Mouse (Mus musculus): ENCODE data around the gene Olfr830.
"Not testable (repeated sequence)": the region's sequence is repeated elsewhere in the genome, so short reads cannot be mapped to it uniquely, and the experiment has no call there.

The Olfr830 gene

GRCm38 (mm10) chr9:18874393-18874792 is at the start of gene Olfr830:
Gene Olfr830 (plus strand): TSS chr9:18874693.
- DNase-seq (ENCODE audit: low read depth): no peak

GRCm38 (mm10) chr9:18854633-18855032 is 19.9 kb upstream of the Olfr830 start, which contains the start of gene Olfr829:
Gene Olfr829 (plus strand): TSS chr9:18854933.
- DNase-seq (ENCODE audit: low read depth): no peak

DNA sequence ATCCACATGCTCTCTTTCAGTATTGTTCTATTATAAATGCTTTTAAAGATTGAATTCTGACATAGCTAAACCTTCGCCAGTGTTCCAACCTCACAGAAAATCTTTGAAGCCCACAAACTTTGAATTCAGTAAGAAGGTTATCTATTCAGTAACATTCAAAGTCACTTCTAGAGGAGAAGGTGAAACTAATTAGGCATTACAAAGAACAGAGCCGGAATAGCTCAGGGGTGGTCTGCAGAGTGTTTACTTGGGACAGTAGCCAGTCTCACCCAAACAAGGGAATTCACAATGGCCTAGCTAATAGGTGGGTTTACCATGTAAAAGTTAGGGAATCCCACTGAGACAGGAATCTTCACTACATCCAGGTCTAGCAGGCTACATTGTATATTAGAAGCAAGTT is 33.2 kb downstream of the Olfr830 start:
- DNase-seq (ENCODE audit: low read depth): not testable (repeated sequence)

DNA sequence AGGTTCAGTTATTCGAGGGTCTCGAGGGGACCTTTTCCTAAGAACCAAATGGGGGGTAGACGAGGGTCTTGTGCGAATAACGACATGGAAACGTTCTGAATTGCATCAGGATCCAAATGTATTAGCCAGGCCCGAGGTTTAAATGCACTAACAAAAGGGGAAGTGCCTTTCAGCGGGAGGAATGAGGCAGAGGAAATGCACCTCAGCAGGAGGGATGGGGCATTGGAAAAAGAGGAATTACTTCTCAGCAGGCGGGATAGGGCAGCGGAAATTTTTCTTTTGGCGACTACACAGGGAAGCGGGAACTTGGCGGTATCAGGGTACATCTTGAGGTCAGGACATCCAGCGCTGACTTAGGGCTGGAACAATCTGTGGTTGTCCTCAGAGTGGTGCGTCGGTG is 53.4 kb downstream of the Olfr830 start:
- DNase-seq (ENCODE audit: low read depth): not testable (repeated sequence)

Measured in induced T-regulatory cell, adult 2 months (primary cell).